Mouse (Mus musculus): ENCODE results near the gene Snx29. TPM values are rescaled to one million over a fixed set of nuclear protein-coding genes. Genes with fewer than 3 reads are reported as not detected.

The Snx29 gene
- polyA plus RNA-seq, 1 experiment: 16.0 TPM

GRCm38 (mm10) chr16:11685735-11686340 lies 363.1 kb downstream of the Snx29 start:
- TF ChIP-seq CTCF (IDR thresholded peaks at IDR 0.05; ENCODE audit: borderline replicate concordance, extremely low read depth, insufficient read depth, insufficient read length) (no peak), POLR2A (IDR thresholded peaks at IDR 0.05; ENCODE audit: borderline replicate concordance, extremely low read depth, insufficient read depth, insufficient read length, poor library complexity, severe bottlenecking) (no peak)
- no peak for DNase-seq (ENCODE audit: low read depth)

GRCm38 (mm10) chr16:11687836-11688235 lies 365.1 kb downstream of the Snx29 start:
- DNase-seq (ENCODE audit: low read depth): no peak
- TF ChIP-seq POLR2A (IDR thresholded peaks at IDR 0.05; ENCODE audit: borderline replicate concordance, extremely low read depth, insufficient read depth, insufficient read length, poor library complexity, severe bottlenecking): no peak
- TF ChIP-seq CTCF (IDR thresholded peaks at IDR 0.05; ENCODE audit: borderline replicate concordance, extremely low read depth, insufficient read depth, insufficient read length): no peak

- DNase-seq (ENCODE audit: low read depth): no peak
- no peak for TF ChIP-seq CTCF (IDR thresholded peaks at IDR 0.05; ENCODE audit: borderline replicate concordance, extremely low read depth, insufficient read depth, insufficient read length)
- TF ChIP-seq POLR2A (IDR thresholded peaks at IDR 0.05; ENCODE audit: borderline replicate concordance, extremely low read depth, insufficient read depth, insufficient read length, poor library complexity, severe bottlenecking): no peak
Measured at GRCm38 (mm10) chr16:11688281-11689005, 365.7 kb downstream of the Snx29 start.

GRCm38 (mm10) chr16:11690097-11690496 lies 367.4 kb downstream of the Snx29 start:
- no peak for DNase-seq (ENCODE audit: low read depth)
- no peak for TF ChIP-seq POLR2A (IDR thresholded peaks at IDR 0.05; ENCODE audit: borderline replicate concordance, extremely low read depth, insufficient read depth, insufficient read length, poor library complexity, severe bottlenecking)

GRCm38 (mm10) chr16:11690756-11691155 lies 368.0 kb downstream of the Snx29 start:
- DNase-seq (ENCODE audit: low read depth): no peak
- TF ChIP-seq POLR2A (IDR thresholded peaks at IDR 0.05; ENCODE audit: borderline replicate concordance, extremely low read depth, insufficient read depth, insufficient read length, poor library complexity, severe bottlenecking) (no peak), CTCF (IDR thresholded peaks at IDR 0.05; ENCODE audit: borderline replicate concordance, extremely low read depth, insufficient read depth, insufficient read length) (no peak)

GRCm38 (mm10) chr16:11691487-11692200 lies 368.9 kb downstream of the Snx29 start:
- TF ChIP-seq CTCF (IDR thresholded peaks at IDR 0.05; ENCODE audit: borderline replicate concordance, extremely low read depth, insufficient read depth, insufficient read length) (peak; percentile 1; the same call in 1 of the 2 replicates), POLR2A (IDR thresholded peaks at IDR 0.05; ENCODE audit: borderline replicate concordance, extremely low read depth, insufficient read depth, insufficient read length, poor library complexity, severe bottlenecking) (no peak)
- no peak for DNase-seq (ENCODE audit: low read depth)

- TF ChIP-seq POLR2A (IDR thresholded peaks at IDR 0.05; ENCODE audit: borderline replicate concordance, extremely low read depth, insufficient read depth, insufficient read length, poor library complexity, severe bottlenecking) (no peak), CTCF (IDR thresholded peaks at IDR 0.05; ENCODE audit: borderline replicate concordance, extremely low read depth, insufficient read depth, insufficient read length) (no peak)
- no peak for DNase-seq (ENCODE audit: low read depth)
Measured at GRCm38 (mm10) chr16:11692744-11693143, 370.0 kb downstream of the Snx29 start.

GRCm38 (mm10) chr16:11694386-11694785 lies 371.7 kb downstream of the Snx29 start:
- no peak for TF ChIP-seq POLR2A (IDR thresholded peaks at IDR 0.05; ENCODE audit: borderline replicate concordance, extremely low read depth, insufficient read depth, insufficient read length, poor library complexity, severe bottlenecking)
- TF ChIP-seq CTCF (IDR thresholded peaks at IDR 0.05; ENCODE audit: borderline replicate concordance, extremely low read depth, insufficient read depth, insufficient read length): no peak
- DNase-seq (ENCODE audit: low read depth): peak; percentile 53

GRCm38 (mm10) chr16:11696767-11697166 lies 374.1 kb downstream of the Snx29 start:
- TF ChIP-seq POLR2A (IDR thresholded peaks at IDR 0.05; ENCODE audit: borderline replicate concordance, extremely low read depth, insufficient read depth, insufficient read length, poor library complexity, severe bottlenecking) (no peak), CTCF (IDR thresholded peaks at IDR 0.05; ENCODE audit: borderline replicate concordance, extremely low read depth, insufficient read depth, insufficient read length) (no peak)
- no peak for DNase-seq (ENCODE audit: low read depth)

- no peak for TF ChIP-seq POLR2A (IDR thresholded peaks at IDR 0.05; ENCODE audit: borderline replicate concordance, extremely low read depth, insufficient read depth, insufficient read length, poor library complexity, severe bottlenecking)
- peak; percentile 69 for TF ChIP-seq CTCF (IDR thresholded peaks at IDR 0.05; ENCODE audit: borderline replicate concordance, extremely low read depth, insufficient read depth, insufficient read length)
- DNase-seq (ENCODE audit: low read depth): peak; percentile 70
Measured at GRCm38 (mm10) chr16:11697710-11698357, 375.1 kb downstream of the Snx29 start.

- TF ChIP-seq POLR2A (IDR thresholded peaks at IDR 0.05; ENCODE audit: borderline replicate concordance, extremely low read depth, insufficient read depth, insufficient read length, poor library complexity, severe bottlenecking) (no peak), CTCF (IDR thresholded peaks at IDR 0.05; ENCODE audit: borderline replicate concordance, extremely low read depth, insufficient read depth, insufficient read length) (no peak)
- no peak for DNase-seq (ENCODE audit: low read depth)
Measured at GRCm38 (mm10) chr16:11701579-11701978, 378.9 kb downstream of the Snx29 start.
